Mouse (Mus musculus) heart, embryonic 14.5 days (tissue): ENCODE measurements around the gene Wdpcp. TPM values are rescaled to one million over a fixed set of nuclear protein-coding genes. Genes with fewer than 3 reads are reported as not detected.

ENCODE experiments used
- ATAC-seq: fragments of 200-750 bp; cut with Nextera tagmentation; 2 replicates; pipeline ENCODE4 v1.8.0; 2017; ENCODE audit warnings: low read depth, moderate TSS enrichment; ENCODE audit not compliant: insufficient number of reproducible peaks, insufficient read depth, low FRiP score
- H3K27ac ChIP-seq, 2 experiments: fragments of 200-500 bp in 1 of 2; fragments of 300-500 bp in 1 of 2; sonication (generic) in 1 of 2; replicated peaks in 1 of 2; 2 replicates each; pipeline ENCODE4 v1.5.1; 2012 to 2014; ENCODE audit warnings: low read depth in 2 of 2, low read length in 2 of 2, control low read depth in 1 of 2, mild to moderate bottlenecking in 1 of 2, mixed read lengths in 1 of 2; ENCODE audit not compliant: control insufficient read depth in 1 of 2, insufficient read depth in 1 of 2
- H3K27me3 ChIP-seq: fragments of 300-500 bp; sonication (generic); 2 replicates; pipeline ENCODE4 v1.6.1; 2014; ENCODE audit warnings: mild to moderate bottlenecking, low read length, control low read depth; ENCODE audit not compliant: control insufficient read depth, insufficient read depth
- H3K36me3 ChIP-seq: fragments of 300-500 bp; sonication (generic); 2 replicates; pipeline ENCODE4 v1.6.1; 2014; ENCODE audit warnings: mild to moderate bottlenecking, control low read depth, low read length, mixed read lengths; ENCODE audit not compliant: control insufficient read depth, insufficient read depth
- H3K4me1 ChIP-seq, 2 experiments: fragments of 200-500 bp in 1 of 2; fragments of 300-500 bp in 1 of 2; sonication (generic) in 1 of 2; 2 replicates each; pipeline ENCODE4 v1.6.1; 2012 to 2014; ENCODE audit warnings: low read length in 2 of 2, control low read depth in 1 of 2, mixed read lengths in 1 of 2; ENCODE audit not compliant: control insufficient read depth in 2 of 2, insufficient read depth in 2 of 2
- H3K4me2 ChIP-seq: fragments of 300-500 bp; sonication (generic); 2 replicates; pipeline ENCODE4 v1.6.1; 2014; ENCODE audit warnings: mild to moderate bottlenecking, low read length
- H3K4me3 ChIP-seq, 2 experiments: fragments of 200-500 bp in 1 of 2; fragments of 300-500 bp in 1 of 2; sonication (generic) in 1 of 2; 2 replicates each; pipeline ENCODE4 v1.5.1; 2012 to 2014; ENCODE audit warnings: low read length in 2 of 2, mild to moderate bottlenecking in 2 of 2, control low read depth in 1 of 2, low read depth in 1 of 2, moderate library complexity in 1 of 2; ENCODE audit not compliant: control insufficient read depth in 1 of 2, insufficient read depth in 1 of 2
- H3K9ac ChIP-seq: fragments of 300-500 bp; sonication (generic); 2 replicates; pipeline ENCODE4 v1.6.1; 2014; ENCODE audit warnings: mild to moderate bottlenecking, low read length
- H3K9me3 ChIP-seq: fragments of 300-500 bp; sonication (generic); 2 replicates; pipeline ENCODE4 v1.6.1; 2016; ENCODE audit warnings: low read length, control low read depth; ENCODE audit not compliant: control insufficient read depth
- WGBS: fragments of 180-500 bp; shearing (Covaris S2); extraction: QIAGEN DNeasy Blood & Tissue Kit; methylation state at CpG from one replicate; pipeline ENCODE4 v1.1.7; 2014; 5-methylcytosine and 5-hydroxymethylcytosine counted together
- polyA plus RNA-seq: library from polyadenylated mRNA; unstranded; fragments of >200 nt; fragmentation: Nextera tagmentation; extraction: Ambion mirVana; gene quantifications from 2 replicates; pipeline ENCODE4 v1.2.1, GENCODE M21; 2014

Wdpcp gene
- polyA plus RNA-seq, 1 experiment from 2014 or later = 7.6 TPM

DNA sequence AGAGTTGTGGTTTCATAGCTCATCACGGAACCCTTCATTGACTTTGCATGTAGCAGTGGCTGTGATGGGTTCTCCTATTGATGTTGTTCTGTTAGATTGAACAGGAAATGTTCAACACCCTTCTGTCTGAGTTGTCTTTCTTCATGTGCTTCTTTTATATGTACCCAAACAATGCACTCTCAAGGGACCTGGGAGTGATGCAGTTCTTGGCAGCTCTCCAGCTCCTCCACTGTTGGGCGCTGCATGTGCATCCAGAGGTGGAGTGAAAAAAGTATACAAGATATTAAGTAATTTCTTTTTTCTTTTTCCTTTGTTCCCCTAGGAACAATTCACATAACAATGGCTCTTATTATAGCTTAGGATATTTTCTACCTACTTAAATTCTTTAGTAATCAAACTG lies 118.7 kb downstream of the Wdpcp start:
- Histone ChIP-seq H3K4me2 (no peak overlapping the region), H3K4me3 (no peak overlapping the region), H3K36me3 (no peaks in the 10 kb centered on the region), H3K9ac (no peak overlapping the region), H3K27ac (no peak overlapping the region), H3K4me1 (no peaks in the 10 kb centered on the region), H3K9me3 (no peaks in the 10 kb centered on the region), H3K27me3 (no peaks in the 10 kb centered on the region)
- no peak for ATAC-seq
- WGBS = 64% methylated on average over 2 of the region's 2 CpGs

DNA sequence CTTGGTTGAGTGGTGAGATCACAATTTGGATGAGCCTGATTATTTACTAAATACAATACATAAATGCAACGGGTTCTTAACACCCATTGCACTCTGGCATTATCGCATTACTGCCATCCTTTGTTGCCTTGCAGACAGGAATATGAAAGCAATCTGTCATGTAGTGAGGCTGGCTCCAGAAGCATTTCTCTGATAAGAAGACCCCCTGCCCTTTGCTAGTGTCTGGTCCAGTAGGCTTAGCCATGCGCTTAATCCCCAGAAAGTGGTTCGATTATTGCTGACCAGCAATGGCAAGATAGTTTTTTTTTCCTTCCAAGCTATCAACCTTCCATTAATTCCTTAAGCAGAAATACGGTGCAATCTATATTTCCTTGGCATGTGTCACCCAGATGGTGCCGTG lies 122.1 kb downstream of the Wdpcp start:
- WGBS = 58% methylated on average over 6 of the region's 6 CpGs
- Histone ChIP-seq H3K27ac (no peak overlapping the region), H3K4me2 (no peak overlapping the region), H3K9ac (no peak overlapping the region), H3K4me1 (no peaks in the 10 kb centered on the region), H3K27me3 (no peaks in the 10 kb centered on the region), H3K4me3 (no peak overlapping the region), H3K36me3 (no peaks in the 10 kb centered on the region), H3K9me3 (no peaks in the 10 kb centered on the region)
- no peak for ATAC-seq

DNA sequence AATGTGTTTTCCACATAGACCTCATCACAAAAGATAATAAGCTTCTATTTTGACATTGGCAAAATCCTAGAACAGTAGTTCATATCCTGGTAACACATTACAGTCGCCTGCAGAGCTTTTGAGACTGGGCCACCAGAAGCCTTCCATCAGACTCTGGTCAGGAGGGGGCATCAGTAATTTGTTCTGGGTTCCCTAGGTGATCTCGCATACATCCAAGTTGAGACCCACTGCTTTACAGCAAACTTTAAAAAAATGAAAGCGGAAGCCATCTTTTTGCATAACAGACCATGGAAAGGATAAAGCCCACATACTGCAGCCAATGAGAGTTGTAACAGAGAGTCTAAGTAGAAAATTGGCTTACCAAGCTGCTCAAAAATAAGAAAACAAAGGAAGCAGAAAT lies 125.6 kb downstream of the Wdpcp start:
- Histone ChIP-seq H3K9me3 (no peaks in the 10 kb centered on the region), H3K4me3 (no peak overlapping the region), H3K9ac (no peak overlapping the region), H3K36me3 (no peaks in the 10 kb centered on the region), H3K27ac (no peak overlapping the region), H3K4me2 (no peak overlapping the region), H3K27me3 (no peaks in the 10 kb centered on the region), H3K4me1 (no peaks in the 10 kb centered on the region)
- WGBS = 76% methylated on average over 3 of the region's 3 CpGs
- ATAC-seq = no peak

DNA sequence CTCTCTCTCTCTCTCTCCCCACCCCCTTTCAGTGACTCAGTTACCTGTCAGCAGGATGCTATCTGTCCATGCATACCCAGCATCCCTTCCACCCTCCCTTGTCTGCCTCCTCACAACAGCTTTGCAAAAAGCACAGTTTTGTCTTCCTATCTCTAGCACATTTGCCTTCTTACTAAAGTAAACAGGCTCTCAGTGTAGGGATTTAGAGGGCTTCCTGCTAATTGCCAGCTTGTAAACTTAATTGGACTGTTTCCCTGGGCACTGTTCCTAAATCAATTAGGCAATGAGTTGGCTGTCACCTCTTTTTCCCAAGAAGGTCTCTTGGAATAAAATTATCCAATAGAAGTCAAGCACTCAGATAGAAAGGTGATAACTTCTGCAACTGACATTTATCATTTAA lies 141.5 kb downstream of the Wdpcp start:
- Histone ChIP-seq H3K27ac (no peak overlapping the region), H3K4me2 (no peak overlapping the region), H3K27me3 (no peaks in the 10 kb centered on the region), H3K4me1 (no peaks in the 10 kb centered on the region), H3K4me3 (no peak overlapping the region), H3K9me3 (no peaks in the 10 kb centered on the region), H3K9ac (no peak overlapping the region), H3K36me3 (no peaks in the 10 kb centered on the region)
- no peak for ATAC-seq

DNA sequence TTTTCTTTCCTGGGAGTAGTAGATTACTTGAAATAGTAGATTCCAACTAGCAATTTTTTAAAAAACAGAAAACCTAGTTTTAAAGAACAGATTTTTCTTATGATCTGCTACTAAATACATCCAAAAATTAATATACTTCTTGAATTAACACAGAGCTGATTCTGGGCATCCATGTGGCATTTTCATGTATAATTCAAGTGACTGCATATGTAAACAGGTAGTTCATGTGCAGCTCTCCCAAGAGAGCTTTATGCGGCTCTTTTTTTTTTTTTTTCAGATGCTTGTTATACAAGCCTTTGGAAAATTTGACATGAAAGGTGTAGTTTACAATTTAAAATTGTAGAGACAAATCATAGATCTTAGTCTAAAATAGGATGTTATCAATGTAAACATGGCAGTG lies 142.0 kb downstream of the Wdpcp start:
- no peak overlapping the region for H3K27ac ChIP-seq
- no peaks in the 10 kb centered on the region for H3K27me3 ChIP-seq
- H3K4me3 ChIP-seq = no peak overlapping the region
- H3K9me3 ChIP-seq = no peaks in the 10 kb centered on the region
- WGBS = 88% methylated on average over 1 of the region's 1 CpGs
- H3K36me3 ChIP-seq = no peaks in the 10 kb centered on the region
- ATAC-seq = no peak
- H3K9ac ChIP-seq = no peak overlapping the region
- H3K4me1 ChIP-seq = no peaks in the 10 kb centered on the region
- H3K4me2 ChIP-seq = no peak overlapping the region

DNA sequence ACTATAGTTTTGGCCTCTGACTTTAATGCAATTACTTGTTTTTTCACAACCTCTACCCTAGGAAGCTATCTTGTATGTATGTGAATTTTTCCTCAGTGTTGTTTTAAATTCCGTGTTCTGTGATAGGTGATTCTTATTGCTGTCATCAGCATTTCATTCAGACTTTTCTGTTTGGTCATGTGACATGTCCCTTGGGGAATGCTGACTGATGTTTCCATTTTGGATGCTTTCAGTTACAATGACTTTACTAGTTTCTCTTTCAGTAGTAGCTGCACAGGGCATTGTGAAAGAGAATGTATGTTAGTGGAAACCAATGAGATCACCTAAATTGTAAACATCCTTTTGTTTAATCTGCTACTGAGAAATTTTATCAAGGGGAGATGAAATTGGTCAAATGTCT lies 154.3 kb downstream of the Wdpcp start:
- no peaks in the 10 kb centered on the region for H3K4me1 ChIP-seq
- H3K9ac ChIP-seq = no peak overlapping the region
- H3K4me3 ChIP-seq = no peak overlapping the region
- no peaks in the 10 kb centered on the region for H3K9me3 ChIP-seq
- H3K36me3 ChIP-seq = no peaks in the 10 kb centered on the region
- H3K27me3 ChIP-seq = no peaks in the 10 kb centered on the region
- WGBS = 20% methylated on average over 1 of the region's 1 CpGs
- H3K27ac ChIP-seq = no peak overlapping the region
- ATAC-seq = no peak
- H3K4me2 ChIP-seq = no peak overlapping the region

DNA sequence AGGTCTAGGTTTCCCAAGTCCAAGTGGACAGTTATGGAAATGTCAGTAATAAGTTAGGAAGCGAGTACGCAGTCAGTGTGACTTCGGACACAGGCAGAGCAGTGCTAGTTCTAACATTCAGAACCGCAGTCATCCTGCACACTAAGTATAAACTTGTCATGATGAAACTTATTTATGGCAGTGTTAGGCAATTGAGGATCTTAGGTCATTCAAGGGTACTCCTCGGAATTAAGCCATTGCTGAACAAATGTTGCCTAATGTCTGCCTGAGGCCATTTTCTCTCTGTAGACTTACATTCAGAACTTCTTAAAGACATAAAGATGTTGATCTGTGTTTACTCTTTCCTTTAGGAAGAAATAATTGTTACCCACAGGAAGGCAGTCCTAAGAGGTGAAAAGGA lies 157.0 kb downstream of the Wdpcp start:
- Histone ChIP-seq H3K27me3 (no peaks in the 10 kb centered on the region), H3K27ac (no peak overlapping the region), H3K4me3 (no peak overlapping the region), H3K4me2 (no peak overlapping the region), H3K9ac (no peak overlapping the region), H3K9me3 (no peaks in the 10 kb centered on the region), H3K36me3 (no peaks in the 10 kb centered on the region), H3K4me1 (no peaks in the 10 kb centered on the region)
- no peak for ATAC-seq
- WGBS = 88% methylated on average over 5 of the region's 5 CpGs

DNA sequence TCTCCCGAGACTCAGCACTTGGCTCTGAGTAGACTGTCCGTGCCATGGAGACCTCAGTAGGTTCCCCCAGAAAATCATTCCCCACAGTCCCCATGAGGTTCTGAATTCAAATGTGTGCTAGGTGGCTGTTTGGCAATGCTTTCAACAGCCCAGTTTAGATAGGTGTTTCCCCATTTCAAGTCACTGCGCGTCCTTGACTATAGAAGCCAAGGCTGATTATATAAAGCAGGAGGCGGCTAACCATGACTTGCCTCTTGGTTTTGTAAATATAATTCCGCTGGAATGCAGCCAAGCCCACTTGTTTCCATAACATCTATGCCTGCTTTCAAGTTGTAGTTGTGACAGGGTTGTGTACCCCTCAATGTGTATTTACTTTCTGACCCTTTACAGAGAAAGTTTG lies 157.9 kb downstream of the Wdpcp start:
- Histone ChIP-seq H3K9me3 (no peaks in the 10 kb centered on the region), H3K27ac (no peak overlapping the region), H3K4me1 (no peaks in the 10 kb centered on the region), H3K9ac (no peak overlapping the region), H3K4me3 (no peak overlapping the region), H3K27me3 (no peaks in the 10 kb centered on the region), H3K4me2 (no peak overlapping the region), H3K36me3 (no peaks in the 10 kb centered on the region)
- WGBS = 82% methylated on average over 6 of the region's 6 CpGs
- no peak for ATAC-seq
